Mouse (Mus musculus): ENCODE data around the gene Srsf6. TPM values are rescaled to one million over a fixed set of nuclear protein-coding genes. Genes with fewer than 3 reads are reported as not detected.
"Not testable (repeated sequence)": the region's sequence is repeated elsewhere in the genome, so short reads cannot be mapped to it uniquely, and the experiment has no call there.

Srsf6 gene
- 65.4 and 73.5 TPM in 2 replicates for polyA plus RNA-seq (2012; rRNA removed)

DNA sequence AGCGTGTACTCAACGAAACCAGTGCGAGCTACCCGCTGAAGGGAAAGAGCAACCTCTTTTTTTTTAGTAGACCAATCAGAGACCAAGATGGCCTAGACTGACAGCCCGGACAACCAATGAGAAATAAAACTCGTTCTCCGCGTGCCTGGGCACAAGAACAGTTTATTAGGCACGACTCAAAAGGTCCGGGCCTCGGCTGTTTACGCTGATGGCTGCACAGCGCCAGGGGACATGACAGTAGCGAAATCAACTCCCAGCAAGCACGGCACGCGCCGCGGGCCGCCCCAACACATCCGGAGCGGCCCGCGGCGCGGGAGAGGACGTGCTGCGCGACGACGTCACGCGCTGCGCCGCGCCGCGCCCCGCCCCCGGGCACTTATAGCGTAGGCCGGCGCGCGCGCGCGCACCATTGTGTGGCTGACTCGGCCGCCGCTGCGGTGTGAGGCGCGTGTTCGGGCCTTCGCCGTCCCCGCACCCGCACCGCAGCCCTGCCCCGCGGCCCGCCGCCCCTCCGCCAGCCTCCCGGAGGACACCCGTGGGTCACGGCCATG lies at the start of gene Srsf6:
Srsf6 (plus strand) TSS at position 406 of the 551 bp plus-strand sequence.
- H3K36me3 ChIP-seq (ENCODE audit: control insufficient read depth, insufficient read depth, low read length) = peaks cover 6% of the 10 kb centered on the region
- peak within 1 kb of the TSS; percentile 98 for H3K27ac ChIP-seq (ENCODE audit: control insufficient read depth, insufficient read depth, low read depth, low read length)
- peak within 1 kb of the TSS; percentile 97 for H3K4me3 ChIP-seq (ENCODE audit: control insufficient read depth, low read depth, low read length)
- no peaks in the 10 kb centered on the region; the same call in 1 of the 2 replicates for H3K4me1 ChIP-seq (ENCODE audit: control insufficient read depth, insufficient read depth, low read length)
- H3K27me3 ChIP-seq (ENCODE audit: control insufficient read depth, insufficient read depth, low read length) = no peaks in the 10 kb centered on the region
- TF ChIP-seq CTCF (IDR thresholded peaks at IDR 0.05; ENCODE audit: control insufficient read depth, insufficient read depth, insufficient replicate concordance, low read depth, low read length) = no peak
- TF ChIP-seq POLR2A (IDR thresholded peaks at IDR 0.05; ENCODE audit: control insufficient read depth, low read depth, low read length) = peak; percentile 97

- H3K4me3 ChIP-seq (ENCODE audit: control insufficient read depth, low read depth, low read length) = no peak overlapping the region
- TF ChIP-seq POLR2A (IDR thresholded peaks at IDR 0.05; ENCODE audit: control insufficient read depth, low read depth, low read length) (no peak), CTCF (IDR thresholded peaks at IDR 0.05; ENCODE audit: control insufficient read depth, insufficient read depth, insufficient replicate concordance, low read depth, low read length) (no peak)
- no peaks in the 10 kb centered on the region for H3K36me3 ChIP-seq (ENCODE audit: control insufficient read depth, insufficient read depth, low read length)
- no peaks in the 10 kb centered on the region for H3K27me3 ChIP-seq (ENCODE audit: control insufficient read depth, insufficient read depth, low read length)
- peaks cover 2% of the 10 kb centered on the region; the same call in 1 of the 2 replicates for H3K4me1 ChIP-seq (ENCODE audit: control insufficient read depth, insufficient read depth, low read length)
- H3K27ac ChIP-seq (ENCODE audit: control insufficient read depth, insufficient read depth, low read depth, low read length) = no peak overlapping the region
Measured at GRCm38 (mm10) chr2:162884101-162884500, 47.2 kb upstream of the Srsf6 start.

- H3K27me3 ChIP-seq (ENCODE audit: control insufficient read depth, insufficient read depth, low read length) = no peaks in the 10 kb centered on the region
- H3K36me3 ChIP-seq (ENCODE audit: control insufficient read depth, insufficient read depth, low read length) = no peaks in the 10 kb centered on the region
- H3K4me1 ChIP-seq (ENCODE audit: control insufficient read depth, insufficient read depth, low read length) = peaks cover 10% of the 10 kb centered on the region
- TF ChIP-seq CTCF (IDR thresholded peaks at IDR 0.05; ENCODE audit: control insufficient read depth, insufficient read depth, insufficient replicate concordance, low read depth, low read length) (no peak), POLR2A (IDR thresholded peaks at IDR 0.05; ENCODE audit: control insufficient read depth, low read depth, low read length) (no peak)
- H3K4me3 ChIP-seq (ENCODE audit: control insufficient read depth, low read depth, low read length) = no peak overlapping the region
- H3K27ac ChIP-seq (ENCODE audit: control insufficient read depth, insufficient read depth, low read depth, low read length) = no peak overlapping the region
Measured at GRCm38 (mm10) chr2:162887121-162887520, 44.2 kb upstream of the Srsf6 start.

- Histone ChIP-seq H3K4me3 (ENCODE audit: control insufficient read depth, low read depth, low read length) (no peak overlapping the region), H3K36me3 (ENCODE audit: control insufficient read depth, insufficient read depth, low read length) (no peaks in the 10 kb centered on the region), H3K27ac (ENCODE audit: control insufficient read depth, insufficient read depth, low read depth, low read length) (no peak overlapping the region), H3K27me3 (ENCODE audit: control insufficient read depth, insufficient read depth, low read length) (no peaks in the 10 kb centered on the region), H3K4me1 (ENCODE audit: control insufficient read depth, insufficient read depth, low read length) (peaks cover 10% of the 10 kb centered on the region)
- TF ChIP-seq POLR2A (IDR thresholded peaks at IDR 0.05; ENCODE audit: control insufficient read depth, low read depth, low read length) (no peak), CTCF (IDR thresholded peaks at IDR 0.05; ENCODE audit: control insufficient read depth, insufficient read depth, insufficient replicate concordance, low read depth, low read length) (no peak)
Measured at GRCm38 (mm10) chr2:162888677-162889076, 42.7 kb upstream of the Srsf6 start.

- peaks cover 10% of the 10 kb centered on the region for H3K4me1 ChIP-seq (ENCODE audit: control insufficient read depth, insufficient read depth, low read length)
- TF ChIP-seq POLR2A (IDR thresholded peaks at IDR 0.05; ENCODE audit: control insufficient read depth, low read depth, low read length) = no peak
- no peak overlapping the region; the same call in 1 of the 2 replicates for H3K4me3 ChIP-seq (ENCODE audit: control insufficient read depth, low read depth, low read length)
- no peaks in the 10 kb centered on the region for H3K36me3 ChIP-seq (ENCODE audit: control insufficient read depth, insufficient read depth, low read length)
- H3K27ac ChIP-seq (ENCODE audit: control insufficient read depth, insufficient read depth, low read depth, low read length) = no peak overlapping the region
- no peaks in the 10 kb centered on the region for H3K27me3 ChIP-seq (ENCODE audit: control insufficient read depth, insufficient read depth, low read length)
Measured at GRCm38 (mm10) chr2:162889191-162889590, 42.1 kb upstream of the Srsf6 start.

DNA sequence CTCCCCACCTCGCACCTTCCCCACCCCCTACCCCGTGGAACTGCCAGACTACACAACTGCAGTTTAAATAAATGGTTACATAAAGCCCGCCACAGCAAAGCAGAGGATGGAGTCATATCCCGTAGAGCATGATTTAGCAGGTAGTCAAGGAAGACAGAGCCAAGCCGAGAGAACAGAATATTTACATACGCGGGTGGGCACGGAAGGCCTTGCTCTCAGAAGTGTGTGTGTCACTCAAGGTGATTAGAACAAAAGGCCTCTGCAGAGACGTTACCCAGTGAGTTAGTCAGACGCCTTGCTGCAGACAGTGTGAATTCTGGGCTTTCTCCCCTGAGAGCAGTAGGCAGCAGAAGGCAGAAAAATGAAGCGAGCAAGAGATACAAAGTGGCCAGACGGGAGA lies 41.6 kb upstream of the Srsf6 start:
- Histone ChIP-seq H3K4me1 (ENCODE audit: control insufficient read depth, insufficient read depth, low read length) (peaks cover 10% of the 10 kb centered on the region), H3K27ac (ENCODE audit: control insufficient read depth, insufficient read depth, low read depth, low read length) (no peak overlapping the region), H3K4me3 (ENCODE audit: control insufficient read depth, low read depth, low read length) (no peak overlapping the region), H3K27me3 (ENCODE audit: control insufficient read depth, insufficient read depth, low read length) (no peaks in the 10 kb centered on the region), H3K36me3 (ENCODE audit: control insufficient read depth, insufficient read depth, low read length) (no peaks in the 10 kb centered on the region)
- TF ChIP-seq POLR2A (IDR thresholded peaks at IDR 0.05; ENCODE audit: control insufficient read depth, low read depth, low read length) (no peak), CTCF (IDR thresholded peaks at IDR 0.05; ENCODE audit: control insufficient read depth, insufficient read depth, insufficient replicate concordance, low read depth, low read length) (no peak)

DNA sequence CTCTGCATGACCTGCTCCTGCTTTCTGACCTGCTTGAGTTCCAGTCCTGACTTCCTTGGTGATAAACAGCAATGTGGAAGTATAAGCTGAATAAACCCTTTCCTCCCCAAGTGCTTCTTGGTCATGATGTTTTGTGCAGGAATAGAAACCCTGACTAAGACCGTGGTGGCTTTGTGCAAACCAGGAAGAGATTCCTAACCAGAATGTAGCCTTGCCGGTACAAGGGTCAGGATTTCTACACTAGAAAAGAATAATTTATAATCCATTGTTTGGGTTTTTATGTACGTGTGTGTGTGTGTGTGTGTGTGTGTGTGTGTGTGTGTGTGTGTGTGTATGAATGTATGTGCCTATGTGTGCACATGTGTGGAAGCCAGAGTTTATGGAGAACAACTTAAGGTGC lies 38.3 kb upstream of the Srsf6 start:
- not testable (repeated sequence) for H3K4me1 ChIP-seq (ENCODE audit: control insufficient read depth, insufficient read depth, low read length); H3K27me3 ChIP-seq (ENCODE audit: control insufficient read depth, insufficient read depth, low read length); H3K27ac ChIP-seq (ENCODE audit: control insufficient read depth, insufficient read depth, low read depth, low read length); H3K4me3 ChIP-seq (ENCODE audit: control insufficient read depth, low read depth, low read length); H3K36me3 ChIP-seq (ENCODE audit: control insufficient read depth, insufficient read depth, low read length)

DNA sequence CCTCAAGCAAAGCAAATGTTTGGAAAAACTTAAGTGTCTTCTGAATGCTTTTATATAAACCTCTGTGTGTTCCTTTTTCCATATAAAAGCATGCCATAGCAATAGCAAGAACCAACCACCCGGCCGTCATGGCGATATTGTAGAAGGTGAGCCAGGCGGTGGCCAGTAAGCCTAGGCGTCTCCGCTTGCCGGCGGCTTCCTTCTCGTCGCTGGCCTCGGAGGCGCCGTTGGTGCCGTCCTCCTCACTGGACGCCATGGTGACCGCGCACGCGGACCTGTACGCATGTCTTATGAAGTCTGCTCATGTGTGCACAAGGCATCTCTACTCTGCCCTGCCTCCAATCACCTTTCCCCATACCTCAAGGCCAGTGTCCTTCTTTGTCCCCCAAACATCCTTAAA lies 32.1 kb upstream of the Srsf6 start:
- TF ChIP-seq POLR2A (IDR thresholded peaks at IDR 0.05; ENCODE audit: control insufficient read depth, low read depth, low read length) = peak; percentile 21; the same call in 1 of the 2 replicates
- Histone ChIP-seq H3K27ac (ENCODE audit: control insufficient read depth, insufficient read depth, low read depth, low read length) (peak overlapping the region; percentile 17), H3K4me3 (ENCODE audit: control insufficient read depth, low read depth, low read length) (peak overlapping the region; percentile 82), H3K4me1 (ENCODE audit: control insufficient read depth, insufficient read depth, low read length) (peaks cover 10% of the 10 kb centered on the region)
- H3K36me3 ChIP-seq (ENCODE audit: control insufficient read depth, insufficient read depth, low read length); H3K27me3 ChIP-seq (ENCODE audit: control insufficient read depth, insufficient read depth, low read length): not testable (repeated sequence)

Data from testis, adult 2 months (tissue).